Mouse (Mus musculus) Patski (cell line): ENCODE measurements around the gene Traf2. TPM values are rescaled to one million over a fixed set of nuclear protein-coding genes. Genes with fewer than 3 reads are reported as not detected.

Experiments used
- ATAC-seq: fragments of 100-300 bp; one replicate; pipeline ENCODE4 v1.8.0; 2021
- CTCF ChIA-PET: fragments of 350-600 bp; sonication (Branson Sonifier 250); formaldehyde crosslinking; loops from one replicate; lab custom pipeline; 2022; ENCODE audit warnings: inconsistent platforms; lab: Charles Lee
- POLR2A ChIA-PET: fragments of 350-600 bp; sonication (Branson Sonifier 250); formaldehyde crosslinking; loops from one replicate; lab custom pipeline; 2022; ENCODE audit warnings: antibody characterized with exemption, inconsistent platforms; lab: Charles Lee
- DNase-seq: peaks from one replicate; pipeline ENCODE4 v3.0.0-alpha.2; 2011; ENCODE audit warnings: low read depth, low spot score
- H3K27me3 ChIP-seq: fragments of 371-371 bp; one replicate; pipeline ENCODE4 v1.5.1; 2021
- CTCF ChIP-seq: fragments of 100-300 bp; IDR thresholded peaks from one replicate; pipeline ENCODE4 v1.5.1; 2021
- in situ Hi-C: fragments of 300-500 bp; cut with MboI; formaldehyde crosslinking; loops from 3 replicates; pipeline ENCODE4 v1.11.1; 2018; ENCODE audit warnings: low pct_unique_long_range_greater_than_20kb, mixed read lengths
- polyA plus RNA-seq: library from polyadenylated mRNA; unstranded; gene quantifications from one replicate; pipeline ENCODE4 v1.2.3, GENCODE M21; 2021

Traf2 gene
- polyA plus RNA-seq, 1 experiment from 2014 or later, result 30.4 TPM

DNA sequence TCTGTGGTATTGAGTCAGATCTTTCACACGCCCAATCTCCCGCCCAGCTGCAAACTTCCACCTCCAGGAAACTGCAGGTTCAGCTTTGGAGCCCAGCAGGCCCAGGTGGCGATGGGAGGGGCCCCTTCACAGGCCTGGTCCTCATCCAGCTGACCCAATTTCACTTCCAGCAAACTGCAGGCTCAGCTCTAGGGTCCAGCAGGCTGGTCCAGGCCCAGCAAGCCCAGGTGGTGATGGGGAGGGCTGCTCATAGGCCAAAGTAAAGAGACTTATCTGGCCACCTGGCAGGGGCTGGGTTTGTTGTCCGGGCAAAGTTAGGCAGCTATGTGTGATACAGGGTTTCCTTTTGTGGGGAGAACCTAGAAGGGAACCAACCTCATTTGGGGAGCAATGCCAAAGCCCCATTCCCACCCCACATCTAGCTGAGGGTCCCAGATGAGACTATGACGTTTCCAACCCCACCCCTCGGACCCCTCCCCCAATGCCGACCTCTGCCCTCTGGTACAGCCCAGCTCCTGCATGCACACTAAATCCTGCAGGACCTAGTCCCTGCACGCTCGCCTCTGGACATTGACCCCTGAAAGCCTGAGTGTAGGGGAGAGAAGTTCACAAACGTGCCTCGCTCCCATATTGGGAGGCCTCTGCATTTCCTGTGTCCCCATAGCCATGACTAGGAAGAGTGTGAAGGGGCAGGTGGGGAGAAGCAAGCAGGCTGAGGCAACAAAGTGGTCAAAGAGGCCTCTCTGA is 61.7 kb downstream of the Traf2 start:
- ATAC-seq, result no peak
- CTCF ChIA-PET, result interaction anchor here (1.0 to 1.7 kb wide), 3 partner anchors 13 to 64 kb away, joined by 3 to 9 read pairs (median 4); no protein-coding TSS in a partner anchor

DNA sequence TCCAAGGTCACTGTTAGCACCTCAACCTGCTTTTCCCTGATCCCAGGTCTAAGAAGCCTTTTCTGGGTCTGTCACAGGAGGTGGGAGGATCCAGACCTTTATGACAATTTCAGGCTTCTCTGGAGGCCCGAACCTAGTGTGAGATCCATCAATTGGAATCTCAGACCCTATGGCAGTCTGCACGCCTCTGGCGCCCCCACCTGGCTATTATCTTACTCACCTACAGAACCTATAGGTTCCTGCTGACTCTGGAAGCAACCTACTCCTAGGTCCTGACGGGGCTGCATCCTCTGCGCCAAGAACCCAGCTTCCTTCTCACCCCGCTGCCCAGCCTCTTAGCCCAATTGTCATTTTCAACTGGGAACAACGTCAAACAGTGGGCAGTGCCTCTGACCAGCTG is 63.8 kb downstream of the Traf2 start:
- DNase-seq, result no peak

More for the DNA sequence above, 61.7 kb downstream of the Traf2 start:
- TF ChIP-seq CTCF, result no peak
- DNase-seq, result no peak
- in situ Hi-C loops, result loop anchor here (5.0 kb wide), 1 partner anchor 53 kb away; no protein-coding TSS in a partner anchor
- no peaks in the 10 kb centered on the region for H3K27me3 ChIP-seq
- POLR2A ChIA-PET, result no interaction called here

DNA sequence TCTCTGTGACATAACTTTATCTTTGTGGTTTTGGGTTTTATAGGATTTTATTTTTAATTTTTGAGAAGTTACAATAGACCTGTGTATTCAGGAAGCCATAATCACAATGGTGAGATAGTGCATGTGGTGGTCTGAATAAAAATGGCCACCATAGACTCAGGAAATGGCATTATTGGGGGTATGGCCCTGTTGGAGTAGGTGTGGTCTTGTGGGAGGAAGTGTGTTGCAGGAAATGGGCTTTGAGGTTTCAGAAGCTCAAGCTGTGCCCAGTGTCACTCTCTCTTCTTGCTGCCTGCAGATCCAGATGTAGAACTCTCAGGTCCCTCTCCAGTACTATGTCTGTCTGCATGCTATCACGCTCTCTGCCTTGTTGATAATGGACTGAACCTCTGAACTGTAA is 66.2 kb downstream of the Traf2 start:
- H3K27me3 ChIP-seq, result no peaks in the 10 kb centered on the region
- ChIA-PET POLR2A (interaction anchor here (1.1 kb wide), 1 partner anchor 52 kb away, joined by 3 read pairs; the partner anchor contains the start of gene Abca2), CTCF (interaction anchor here (0.9 to 6.3 kb wide), 8 partner anchors 11 to 58 kb away, joined by 3 to 36 read pairs (median 4); partner anchors contain the start of genes Fut7 and Ptgds)
- in situ Hi-C loops, result loop anchor here (5.0 kb wide), 1 partner anchor 48 kb away; no protein-coding TSS in a partner anchor
- no peak for DNase-seq
- ATAC-seq, result no peak
- no peak for TF ChIP-seq CTCF

More for the DNA sequence above, 63.8 kb downstream of the Traf2 start:
- no peak for TF ChIP-seq CTCF
- POLR2A ChIA-PET, result interaction anchor here (0.6 kb wide), 1 partner anchor 79 kb away, joined by 3 read pairs; no protein-coding TSS in a partner anchor
- in situ Hi-C loops, result loop anchor here (5.0 kb wide), 1 partner anchor 51 kb away; no protein-coding TSS in a partner anchor
- no peak for ATAC-seq
- CTCF ChIA-PET, result interaction anchor here (0.8 to 6.3 kb wide), 7 partner anchors 10 to 66 kb away, joined by 3 to 36 read pairs (median 4); partner anchors contain the start of gene Fut7
- no peaks in the 10 kb centered on the region for H3K27me3 ChIP-seq

DNA sequence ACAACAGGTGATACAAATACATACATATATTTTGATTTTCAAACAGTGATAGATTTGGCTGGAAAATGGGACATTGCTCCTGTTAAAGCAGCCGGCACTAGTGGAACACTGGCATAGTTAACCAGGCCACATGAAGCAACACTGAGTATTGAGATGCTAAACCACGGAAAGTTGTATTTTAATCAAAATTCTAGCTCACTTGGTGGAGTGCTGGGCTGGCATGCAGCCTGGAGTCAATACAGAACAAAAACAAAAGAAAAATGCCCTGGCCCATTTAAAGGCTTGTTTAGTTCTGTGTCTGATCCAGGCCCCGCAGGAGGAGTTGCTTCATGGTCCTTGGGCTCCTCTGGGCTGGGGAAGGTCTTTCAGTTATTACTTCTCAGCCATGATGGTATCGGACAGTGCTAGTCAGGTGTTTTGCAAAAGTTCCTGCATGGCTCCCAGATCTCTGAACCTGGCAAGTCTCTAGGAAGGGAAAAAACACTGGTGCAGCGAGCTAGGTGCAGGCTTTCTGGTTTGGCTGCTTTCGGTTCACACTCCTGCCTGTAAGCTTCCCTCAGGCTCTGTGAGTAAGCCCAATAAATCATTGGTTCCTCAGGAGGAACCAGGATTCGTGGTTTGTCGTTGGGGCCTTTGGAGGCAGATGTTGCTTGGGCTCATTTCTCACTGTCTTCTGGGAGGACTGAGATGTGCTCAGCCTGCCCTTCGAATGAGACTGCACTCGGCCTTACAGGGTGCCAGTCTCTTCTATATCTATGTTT is 67.0 kb downstream of the Traf2 start:
- in situ Hi-C loops, result loop anchor here (5.0 kb wide), 1 partner anchor 47 kb away; no protein-coding TSS in a partner anchor
- CTCF ChIA-PET, result interaction anchor here (0.7 to 6.3 kb wide), 5 partner anchors 13 to 57 kb away, joined by 3 to 36 read pairs (median 4); partner anchors contain the start of genes Fut7 and Lcn12
- no peak for DNase-seq
- no peak for ATAC-seq
- no peaks in the 10 kb centered on the region for H3K27me3 ChIP-seq
- POLR2A ChIA-PET, result interaction anchor here (0.6 kb wide), 1 partner anchor 151 kb away, joined by 3 read pairs; no protein-coding TSS in a partner anchor
- TF ChIP-seq CTCF, result no peak

DNA sequence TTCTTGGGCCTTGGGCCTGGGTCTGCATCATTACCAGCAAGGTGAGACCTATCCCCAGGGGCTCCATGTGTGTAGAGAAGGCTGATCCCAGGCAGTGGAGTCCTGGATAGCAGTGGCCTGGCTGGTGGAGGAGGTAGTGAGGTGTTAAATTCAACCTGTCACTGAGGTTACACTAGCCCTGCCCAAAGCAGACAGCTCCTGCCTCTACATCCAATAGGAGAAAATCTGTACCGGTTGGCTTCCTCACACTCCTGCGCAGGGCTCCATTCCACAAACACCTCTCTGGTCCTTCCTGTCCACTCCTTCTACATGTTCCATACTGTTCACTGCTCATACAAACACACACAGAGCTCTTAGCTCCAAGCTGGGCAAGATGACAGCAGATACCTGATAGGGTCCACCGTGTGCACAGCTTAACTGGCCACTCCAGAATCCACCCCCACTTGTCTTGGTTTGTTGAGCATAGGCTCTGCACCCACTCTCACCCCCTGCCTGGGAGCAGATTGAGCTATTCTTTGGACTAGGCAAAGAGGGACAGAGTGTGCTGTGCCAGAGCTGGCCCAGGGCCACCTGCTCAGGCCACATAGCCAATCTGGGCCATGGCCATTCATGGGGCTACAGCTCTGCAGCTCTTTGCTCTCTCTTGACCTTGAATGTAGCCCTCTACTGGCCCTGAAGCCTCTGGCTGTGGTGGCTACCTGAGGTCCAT is 68.6 kb downstream of the Traf2 start:
- no peak for TF ChIP-seq CTCF
- POLR2A ChIA-PET, result interaction anchor here (0.5 kb wide), 1 partner anchor 57 kb away, joined by 7 read pairs; no protein-coding TSS in a partner anchor
- no peaks in the 10 kb centered on the region for H3K27me3 ChIP-seq
- ATAC-seq (no peak), DNase-seq (no peak)
- CTCF ChIA-PET, result interaction anchor here (1.1 to 6.3 kb wide), 4 partner anchors 15 to 250 kb away, joined by 3 to 36 read pairs (median 5); partner anchors contain the start of genes Fut7 and Lcn12
- in situ Hi-C loops, result no loop called here

DNA sequence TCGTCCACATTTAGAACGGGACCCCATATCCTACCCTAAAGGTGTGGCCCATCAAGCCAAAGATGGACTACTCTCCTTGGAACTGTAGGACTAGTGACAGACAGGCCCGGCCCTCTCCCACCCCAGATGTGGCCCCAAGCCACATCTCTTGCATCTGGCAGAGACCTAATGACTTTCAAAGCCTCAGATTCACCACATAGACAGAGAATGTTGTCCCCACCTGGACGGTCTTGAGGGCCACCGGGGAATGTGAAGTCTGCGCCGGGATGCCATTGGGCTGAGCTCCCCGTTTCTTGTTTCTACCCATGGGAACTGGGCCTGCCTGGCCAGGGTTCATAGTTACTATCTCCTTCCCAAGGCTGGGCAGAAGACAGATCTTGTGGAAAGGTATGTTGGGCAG is 69.2 kb downstream of the Traf2 start:
- H3K27me3 ChIP-seq, result no peaks in the 10 kb centered on the region
- DNase-seq, result no peak
- ChIA-PET CTCF (interaction anchor here (1.0 to 1.6 kb wide), 3 partner anchors 19 to 55 kb away, joined by 3 to 6 read pairs (median 3); no protein-coding TSS in a partner anchor), POLR2A (no interaction called here)
- TF ChIP-seq CTCF, result no peak
- no peak for ATAC-seq
- in situ Hi-C loops, result no loop called here

DNA sequence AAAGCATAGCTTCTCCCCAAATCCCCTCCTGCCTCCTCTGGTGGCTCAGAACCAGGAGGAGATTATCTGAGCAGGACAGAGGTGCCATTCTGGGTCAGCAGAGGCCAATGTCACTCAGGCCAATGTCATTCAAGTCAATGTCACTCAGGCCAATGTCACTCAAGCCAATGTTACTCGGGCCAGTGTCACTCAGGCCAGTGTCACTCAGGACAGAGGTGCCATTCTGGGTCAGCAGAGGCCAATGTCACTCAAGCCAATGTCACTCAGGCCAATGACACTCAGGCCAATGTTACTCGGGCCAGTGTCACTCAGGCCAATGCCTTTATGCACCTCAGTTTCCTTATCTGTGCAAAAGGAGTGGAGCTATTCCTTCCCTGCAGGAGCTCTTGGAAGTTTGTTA is 74.2 kb downstream of the Traf2 start:
- no peak for DNase-seq
- in situ Hi-C loops, result no loop called here
- CTCF ChIA-PET, result interaction anchor here (1.0 kb wide), 1 partner anchor 11 kb away, joined by 3 read pairs; no protein-coding TSS in a partner anchor
- no peak for TF ChIP-seq CTCF
- POLR2A ChIA-PET, result no interaction called here
- H3K27me3 ChIP-seq, result no peaks in the 10 kb centered on the region
- no peak for ATAC-seq

DNA sequence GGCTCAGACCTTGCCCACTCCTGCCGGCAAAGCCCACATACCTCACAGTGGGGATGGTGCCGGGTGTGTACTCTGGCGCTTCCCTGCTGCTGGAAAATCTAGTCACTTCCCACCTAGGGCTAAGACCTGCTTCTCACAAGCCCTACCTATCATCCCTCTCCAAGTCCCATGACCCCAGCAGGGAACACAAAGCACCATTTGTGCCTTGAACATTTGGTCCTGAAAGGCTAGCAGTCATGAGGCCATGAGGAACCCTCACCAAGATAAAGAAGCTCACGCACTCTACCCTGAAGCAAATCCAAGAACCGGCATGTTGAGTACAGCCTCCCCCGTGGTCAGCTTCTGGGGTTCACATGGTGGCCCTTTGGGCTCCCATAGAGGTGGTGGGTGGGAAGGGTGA is 76.8 kb downstream of the Traf2 start, which contains the start of gene Ptgds:
Gene Ptgds (minus strand): TSS at position 78 of the 400 bp plus-strand sequence.
- ChIA-PET CTCF (interaction anchor here (0.7 kb wide), 1 partner anchor 11 kb away, joined by 3 read pairs; no protein-coding TSS in a partner anchor), POLR2A (no interaction called here)
- in situ Hi-C loops, result no loop called here
- H3K27me3 ChIP-seq, result no peaks in the 10 kb centered on the region
- DNase-seq, result no peak
- no peak for TF ChIP-seq CTCF
- ATAC-seq, result no peak
